Mouse (Mus musculus): ENCODE results near the gene Sdk1.

DNA sequence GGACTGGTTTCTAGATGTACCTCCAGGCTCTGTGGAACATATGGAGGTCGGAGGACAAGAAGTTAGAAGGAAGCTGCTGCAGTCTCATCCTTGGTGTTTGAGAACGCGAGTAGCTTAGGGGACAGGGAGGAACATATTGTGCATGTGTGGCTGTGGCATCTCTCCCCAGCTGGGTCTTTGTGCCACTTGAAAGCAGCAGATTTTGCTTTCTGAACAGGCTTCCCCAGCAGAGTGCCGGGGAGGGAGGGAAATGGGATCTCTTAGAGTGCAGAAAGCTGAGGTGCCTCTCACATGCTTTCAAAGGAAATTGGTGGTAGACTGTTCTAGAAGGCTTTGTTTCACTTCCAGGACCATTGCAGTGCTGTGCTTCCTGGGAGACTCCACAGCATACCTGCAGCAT lies 820.5 kb downstream of the Sdk1 start:
- no peak for TF ChIP-seq CTCF (IDR thresholded peaks at IDR 0.05; ENCODE audit: low read depth, low read length)
- no peak for TF ChIP-seq POLR2A (IDR thresholded peaks at IDR 0.05; ENCODE audit: borderline replicate concordance, low read depth, low read length)

Data from bone marrow macrophage, adult 2 months (primary cell).